Mouse (Mus musculus) liver, adult (tissue): ENCODE measurements around the gene Krt75.

Experiments
- GATA4 ChIP-seq: IDR thresholded peaks from 2 replicates; pipeline ENCODE4 v1.6.1; 2014; ENCODE audit warnings: mild to moderate bottlenecking, low read length; ENCODE audit not compliant: insufficient replicate concordance

The Krt75 gene

GRCm38 (mm10) chr15:101573796-101574345, at the start of gene Krt75:
TSS of gene Krt75 (minus strand) at chr15:101573904.
- no peak for TF ChIP-seq GATA4

- TF ChIP-seq GATA4, result no peak
Observed at GRCm38 (mm10) chr15:101599123-101599522, 25.4 kb upstream of the Krt75 start.

- TF ChIP-seq GATA4, result no peak
Observed at GRCm38 (mm10) chr15:101588216-101588615, 14.5 kb upstream of the Krt75 start.

- TF ChIP-seq GATA4, result no peak
Observed at GRCm38 (mm10) chr15:101584456-101584855, 10.8 kb upstream of the Krt75 start.

- no peak for TF ChIP-seq GATA4
Observed at GRCm38 (mm10) chr15:101583211-101583965, 9.7 kb upstream of the Krt75 start.

GRCm38 (mm10) chr15:101581701-101582100, 8.0 kb upstream of the Krt75 start:
- TF ChIP-seq GATA4, result no peak

GRCm38 (mm10) chr15:101575506-101575905, 1.8 kb upstream of the Krt75 start:
- TF ChIP-seq GATA4, result no peak

GRCm38 (mm10) chr15:101567780-101568179, 5.9 kb downstream of the Krt75 start:
- no peak for TF ChIP-seq GATA4

GRCm38 (mm10) chr15:101562850-101563249, 10.9 kb downstream of the Krt75 start, which contains the start of gene Krt90:
TSS of gene Krt90 (minus strand) at chr15:101562950.
- no peak for TF ChIP-seq GATA4

GRCm38 (mm10) chr15:101558034-101558646, 15.6 kb downstream of the Krt75 start:
- no peak for TF ChIP-seq GATA4

GRCm38 (mm10) chr15:101553169-101553568, 20.5 kb downstream of the Krt75 start:
- no peak for TF ChIP-seq GATA4

- no peak for TF ChIP-seq GATA4
Observed at GRCm38 (mm10) chr15:101552188-101552587, 21.5 kb downstream of the Krt75 start.

- TF ChIP-seq GATA4, result no peak
Observed at GRCm38 (mm10) chr15:101550567-101550966, 23.1 kb downstream of the Krt75 start, which contains the start of gene Krt82. TSS of gene Krt82 (minus strand) at chr15:101550667.

GRCm38 (mm10) chr15:101544478-101544877, 29.2 kb downstream of the Krt75 start:
- TF ChIP-seq GATA4, result no peak

GRCm38 (mm10) chr15:101542543-101542942, 31.2 kb downstream of the Krt75 start:
- TF ChIP-seq GATA4, result no peak

GRCm38 (mm10) chr15:101538580-101538900, 35.2 kb downstream of the Krt75 start:
- TF ChIP-seq GATA4, result no peak
